Mouse (Mus musculus): ENCODE measurements around the gene Cdiptos. TPM values are rescaled to one million over a fixed set of nuclear protein-coding genes. Genes with fewer than 3 reads are reported as not detected.
A peak's percentile ranks its signal among the peaks of the same experiment; 100 is the strongest.

The Cdiptos gene
- polyA plus RNA-seq (2014; fragmentation: Nextera tagmentation; extraction: Ambion mirVana) = 0.67 and 1.0 TPM in 2 replicates

GRCm38 (mm10) chr7:126975950-126976866 is at the start of gene Cdiptos:
Cdiptos (minus strand) TSS chr7:126976098.
- Histone ChIP-seq H3K27me3 (replicated peaks; ENCODE audit: control insufficient read depth, insufficient read depth, low read length) (no peaks in the 10 kb centered on the region), H3K4me3 (ENCODE audit: low read depth, low read length) (peak within 1 kb of the TSS; percentile 98), H3K27ac (ENCODE audit: low read depth, low read length) (peak within 1 kb of the TSS; percentile 88), H3K4me1 (replicated peaks; ENCODE audit: control insufficient read depth, insufficient read depth, low read length) (peaks cover 13% of the 10 kb centered on the region; the same call in 1 of the 2 replicates), H3K4me2 (peak within 1 kb of the TSS; percentile 92), H3K9ac (ENCODE audit: low read depth, low read length) (peak within 1 kb of the TSS; percentile 99), H3K9me3 (ENCODE audit: control insufficient read depth, low read length) (no peaks in the 10 kb centered on the region), H3K36me3 (ENCODE audit: control insufficient read depth, insufficient read depth, low read length) (peaks cover 20% of the 10 kb centered on the region)
- under 1% methylated on average over 55 of the region's 55 CpGs for WGBS
- peak; percentile 93 for ATAC-seq (replicated peaks; ENCODE audit: low FRiP score)
- DNase-seq (ENCODE audit: low spot score) = peak; percentile 95

- WGBS = under 1% methylated on average over 30 of the region's 30 CpGs
- Histone ChIP-seq H3K9me3 (ENCODE audit: control insufficient read depth, low read length) (no peaks in the 10 kb centered on the region), H3K4me3 (ENCODE audit: low read depth, low read length) (peak overlapping the region; percentile 99), H3K36me3 (ENCODE audit: control insufficient read depth, insufficient read depth, low read length) (peaks cover 43% of the 10 kb centered on the region), H3K4me1 (replicated peaks; ENCODE audit: control insufficient read depth, insufficient read depth, low read length) (peaks cover 54% of the 10 kb centered on the region), H3K4me2 (peak overlapping the region; percentile 99), H3K9ac (ENCODE audit: low read depth, low read length) (peak overlapping the region; percentile 100), H3K27ac (ENCODE audit: low read depth, low read length) (peak overlapping the region; percentile 100), H3K27me3 (replicated peaks; ENCODE audit: control insufficient read depth, insufficient read depth, low read length) (no peaks in the 10 kb centered on the region)
- peak; percentile 80 for DNase-seq (ENCODE audit: low spot score)
- peak; percentile 42 for ATAC-seq (replicated peaks; ENCODE audit: low FRiP score)
These were observed 49.1 kb upstream of the Cdiptos start for GRCm38 (mm10) chr7:127024755-127025555.

GRCm38 (mm10) chr7:127023896-127024690 is 48.2 kb upstream of the Cdiptos start:
- Histone ChIP-seq H3K4me3 (ENCODE audit: low read depth, low read length) (peak overlapping the region; percentile 99), H3K9ac (ENCODE audit: low read depth, low read length) (peak overlapping the region; percentile 100), H3K4me1 (replicated peaks; ENCODE audit: control insufficient read depth, insufficient read depth, low read length) (peaks cover 60% of the 10 kb centered on the region), H3K27me3 (replicated peaks; ENCODE audit: control insufficient read depth, insufficient read depth, low read length) (no peaks in the 10 kb centered on the region), H3K9me3 (ENCODE audit: control insufficient read depth, low read length) (no peaks in the 10 kb centered on the region), H3K36me3 (ENCODE audit: control insufficient read depth, insufficient read depth, low read length) (peaks cover 39% of the 10 kb centered on the region), H3K27ac (ENCODE audit: low read depth, low read length) (peak overlapping the region; percentile 100), H3K4me2 (peak overlapping the region; percentile 99)
- 25% methylated on average over 19 of the region's 19 CpGs for WGBS
- no peak for DNase-seq (ENCODE audit: low spot score)
- ATAC-seq (replicated peaks; ENCODE audit: low FRiP score) = no peak

- H3K9me3 ChIP-seq (ENCODE audit: control insufficient read depth, low read length) = no peaks in the 10 kb centered on the region
- H3K4me3 ChIP-seq (ENCODE audit: low read depth, low read length) = peak overlapping the region; percentile 99
- peak overlapping the region; percentile 99 for H3K4me2 ChIP-seq
- 83% methylated on average over 13 of the region's 13 CpGs for WGBS
- peaks cover 59% of the 10 kb centered on the region for H3K4me1 ChIP-seq (replicated peaks; ENCODE audit: control insufficient read depth, insufficient read depth, low read length)
- ATAC-seq (replicated peaks; ENCODE audit: low FRiP score) (no peak), DNase-seq (ENCODE audit: low spot score) (no peak)
- peaks cover 35% of the 10 kb centered on the region for H3K36me3 ChIP-seq (ENCODE audit: control insufficient read depth, insufficient read depth, low read length)
- no peaks in the 10 kb centered on the region for H3K27me3 ChIP-seq (replicated peaks; ENCODE audit: control insufficient read depth, insufficient read depth, low read length)
- H3K27ac ChIP-seq (ENCODE audit: low read depth, low read length) = peak overlapping the region; percentile 38
- H3K9ac ChIP-seq (ENCODE audit: low read depth, low read length) = peak overlapping the region; percentile 100
These were observed 47.4 kb upstream of the Cdiptos start for GRCm38 (mm10) chr7:127023272-127023691.

GRCm38 (mm10) chr7:127022528-127023271 is 46.8 kb upstream of the Cdiptos start:
- DNase-seq (ENCODE audit: low spot score) (no peak), ATAC-seq (replicated peaks; ENCODE audit: low FRiP score) (no peak)
- 89% methylated on average over 7 of the region's 7 CpGs for WGBS
- H3K36me3 ChIP-seq (ENCODE audit: control insufficient read depth, insufficient read depth, low read length) = peaks cover 32% of the 10 kb centered on the region
- peaks cover 57% of the 10 kb centered on the region for H3K4me1 ChIP-seq (replicated peaks; ENCODE audit: control insufficient read depth, insufficient read depth, low read length)
- H3K4me3 ChIP-seq (ENCODE audit: low read depth, low read length) = peak overlapping the region; percentile 99
- peak overlapping the region; percentile 99 for H3K4me2 ChIP-seq
- H3K27me3 ChIP-seq (replicated peaks; ENCODE audit: control insufficient read depth, insufficient read depth, low read length) = no peaks in the 10 kb centered on the region
- no peaks in the 10 kb centered on the region for H3K9me3 ChIP-seq (ENCODE audit: control insufficient read depth, low read length)
- peak overlapping the region; percentile 100 for H3K9ac ChIP-seq (ENCODE audit: low read depth, low read length)
- peak overlapping the region; percentile 16; the same call in 1 of the 2 replicates for H3K27ac ChIP-seq (ENCODE audit: low read depth, low read length)

GRCm38 (mm10) chr7:127021563-127022527 is 45.9 kb upstream of the Cdiptos start:
- Histone ChIP-seq H3K9ac (ENCODE audit: low read depth, low read length) (peak overlapping the region; percentile 59), H3K27ac (ENCODE audit: low read depth, low read length) (peak overlapping the region; percentile 64; the same call in 1 of the 2 replicates), H3K27me3 (replicated peaks; ENCODE audit: control insufficient read depth, insufficient read depth, low read length) (no peaks in the 10 kb centered on the region), H3K4me3 (ENCODE audit: low read depth, low read length) (peak overlapping the region; percentile 45), H3K4me2 (peak overlapping the region; percentile 99), H3K9me3 (ENCODE audit: control insufficient read depth, low read length) (no peaks in the 10 kb centered on the region), H3K36me3 (ENCODE audit: control insufficient read depth, insufficient read depth, low read length) (peaks cover 31% of the 10 kb centered on the region), H3K4me1 (replicated peaks; ENCODE audit: control insufficient read depth, insufficient read depth, low read length) (peaks cover 57% of the 10 kb centered on the region)
- DNase-seq (ENCODE audit: low spot score) (no peak), ATAC-seq (replicated peaks; ENCODE audit: low FRiP score) (no peak)
- 45% methylated on average over 5 of the region's 5 CpGs for WGBS
